Mouse (Mus musculus): ENCODE results near the gene Rpf2. TPM values are rescaled to one million over a fixed set of nuclear protein-coding genes. Genes with fewer than 3 reads are reported as not detected.

Rpf2 gene
- polyA plus RNA-seq, 1 experiment from 2014 or later = 67.4 TPM

Other genes with a start within 250 kb of the Rpf2 start
- 0.23 and 0.33 TPM in 2 replicates for gene Mfsd4b1, start 221.8 kb downstream of the Rpf2 start, polyA plus RNA-seq (2016; fragmentation: Nextera tagmentation; extraction: Ambion mirVana)
- 18.3 and 19.8 TPM in 2 replicates for gene Slc16a10, start 104.8 kb downstream of the Rpf2 start, polyA plus RNA-seq (2016; fragmentation: Nextera tagmentation; extraction: Ambion mirVana)
- gene Gtf3c6, start 11.1 kb upstream of the Rpf2 start, polyA plus RNA-seq (2016; fragmentation: Nextera tagmentation; extraction: Ambion mirVana) = 158 and 163 TPM in 2 replicates
- 72.5 and 72.6 TPM in 2 replicates for gene Amd1, start 55.1 kb upstream of the Rpf2 start, polyA plus RNA-seq (2016; fragmentation: Nextera tagmentation; extraction: Ambion mirVana)
- gene Cdk19, start 92.5 kb upstream of the Rpf2 start, polyA plus RNA-seq (2016; fragmentation: Nextera tagmentation; extraction: Ambion mirVana) = 15.7 and 16.3 TPM in 2 replicates